Mouse (Mus musculus): ENCODE data around the gene Rad9b. TPM values are rescaled to one million over a fixed set of nuclear protein-coding genes. Genes with fewer than 3 reads are reported as not detected.
"Not testable (repeated sequence)": the region's sequence is repeated elsewhere in the genome, so short reads cannot be mapped to it uniquely, and the experiment has no call there.

Gene Rad9b
- polyA plus RNA-seq, 1 experiment, result 10.4 TPM

GRCm38 (mm10) chr5:122336554-122337294, 17.3 kb downstream of the Rad9b start:
- Histone ChIP-seq H3K4me1 (ENCODE audit: control insufficient read depth, insufficient read depth, low read length) (no peaks in the 10 kb centered on the region), H3K4me3 (ENCODE audit: insufficient read depth, low read length) (no peak overlapping the region), H3K27ac (ENCODE audit: insufficient read depth, low read length) (no peak overlapping the region)
- no peak for TF ChIP-seq CTCF (IDR thresholded peaks at IDR 0.05; ENCODE audit: extremely low read depth, insufficient read depth, low read length)
- TF ChIP-seq POLR2A (IDR thresholded peaks at IDR 0.05; ENCODE audit: extremely low read depth, insufficient read depth, low read length), result no peak

- no peaks in the 10 kb centered on the region for H3K4me1 ChIP-seq (ENCODE audit: control insufficient read depth, insufficient read depth, low read length)
- no peak overlapping the region for H3K27ac ChIP-seq (ENCODE audit: insufficient read depth, low read length)
- TF ChIP-seq CTCF (IDR thresholded peaks at IDR 0.05; ENCODE audit: extremely low read depth, insufficient read depth, low read length) (no peak), POLR2A (IDR thresholded peaks at IDR 0.05; ENCODE audit: extremely low read depth, insufficient read depth, low read length) (no peak)
- no peak overlapping the region for H3K4me3 ChIP-seq (ENCODE audit: insufficient read depth, low read length)
Measured at GRCm38 (mm10) chr5:122334682-122335081, 19.4 kb downstream of the Rad9b start.

DNA sequence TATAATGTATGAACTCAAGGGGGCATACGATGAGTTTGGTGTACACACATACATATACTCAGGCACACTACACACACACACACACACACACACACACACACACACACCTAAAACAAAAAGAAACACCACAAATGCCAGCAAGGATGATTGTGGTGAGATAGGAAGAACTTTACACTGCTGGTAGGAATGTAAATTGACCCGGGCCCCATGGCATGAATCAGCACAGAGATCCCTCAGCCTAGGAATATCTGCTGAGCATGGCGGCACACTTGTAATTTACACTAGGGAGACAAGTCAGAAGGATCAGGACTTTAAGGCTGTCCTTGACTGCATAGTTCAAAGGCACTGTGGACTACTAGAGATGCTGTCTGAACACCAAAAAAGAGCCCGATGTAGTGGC, 23.8 kb downstream of the Rad9b start:
- H3K27ac ChIP-seq (ENCODE audit: insufficient read depth, low read length), result no peak overlapping the region
- H3K4me1 ChIP-seq (ENCODE audit: control insufficient read depth, insufficient read depth, low read length), result peaks cover 12% of the 10 kb centered on the region
- TF ChIP-seq POLR2A (IDR thresholded peaks at IDR 0.05; ENCODE audit: extremely low read depth, insufficient read depth, low read length) (no peak), CTCF (IDR thresholded peaks at IDR 0.05; ENCODE audit: extremely low read depth, insufficient read depth, low read length) (no peak)
- H3K4me3 ChIP-seq (ENCODE audit: insufficient read depth, low read length), result no peak overlapping the region

DNA sequence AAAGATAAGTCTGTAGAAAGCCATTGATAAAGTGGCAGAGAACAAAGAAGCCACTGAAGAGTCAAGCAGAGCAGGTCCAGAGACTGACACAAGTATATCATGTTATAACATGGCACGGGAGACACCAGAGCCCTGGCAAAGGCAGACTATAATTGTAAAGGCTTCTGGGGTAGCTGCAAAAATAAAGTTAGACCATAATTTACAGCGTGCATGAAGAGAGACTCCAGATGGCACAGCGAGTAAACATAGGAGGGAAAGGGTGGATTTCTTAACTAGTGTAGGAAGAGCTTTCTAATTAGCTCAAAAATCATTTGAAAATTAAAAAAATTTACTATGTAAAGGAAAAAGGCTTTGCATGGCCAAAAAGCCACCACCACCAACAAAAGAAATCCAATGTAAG, 26.8 kb downstream of the Rad9b start:
- Histone ChIP-seq H3K27ac (ENCODE audit: insufficient read depth, low read length) (no peak overlapping the region), H3K4me3 (ENCODE audit: insufficient read depth, low read length) (no peak overlapping the region), H3K4me1 (ENCODE audit: control insufficient read depth, insufficient read depth, low read length) (peaks cover 16% of the 10 kb centered on the region)
- TF ChIP-seq CTCF (IDR thresholded peaks at IDR 0.05; ENCODE audit: extremely low read depth, insufficient read depth, low read length) (no peak), POLR2A (IDR thresholded peaks at IDR 0.05; ENCODE audit: extremely low read depth, insufficient read depth, low read length) (no peak)

GRCm38 (mm10) chr5:122325477-122325876, 28.6 kb downstream of the Rad9b start:
- TF ChIP-seq POLR2A (IDR thresholded peaks at IDR 0.05; ENCODE audit: extremely low read depth, insufficient read depth, low read length) (no peak), CTCF (IDR thresholded peaks at IDR 0.05; ENCODE audit: extremely low read depth, insufficient read depth, low read length) (no peak)
- Histone ChIP-seq H3K4me3 (ENCODE audit: insufficient read depth, low read length) (no peak overlapping the region), H3K27ac (ENCODE audit: insufficient read depth, low read length) (0 out of 2 replicates have a peak overlapping the region, but pooled peaks have one; percentile 22), H3K4me1 (ENCODE audit: control insufficient read depth, insufficient read depth, low read length) (peaks cover 16% of the 10 kb centered on the region)

GRCm38 (mm10) chr5:122324608-122325431, 29.2 kb downstream of the Rad9b start:
- no peak; the same call in 1 of the 2 replicates for TF ChIP-seq POLR2A (IDR thresholded peaks at IDR 0.05; ENCODE audit: extremely low read depth, insufficient read depth, low read length)
- 0 out of 2 replicates have a peak, but pooled peaks have one; percentile 11 for TF ChIP-seq CTCF (IDR thresholded peaks at IDR 0.05; ENCODE audit: extremely low read depth, insufficient read depth, low read length)
- Histone ChIP-seq H3K4me3 (ENCODE audit: insufficient read depth, low read length) (no peak overlapping the region), H3K4me1 (ENCODE audit: control insufficient read depth, insufficient read depth, low read length) (peaks cover 16% of the 10 kb centered on the region), H3K27ac (ENCODE audit: insufficient read depth, low read length) (peak overlapping the region; percentile 28; the same call in 1 of the 2 replicates)

DNA sequence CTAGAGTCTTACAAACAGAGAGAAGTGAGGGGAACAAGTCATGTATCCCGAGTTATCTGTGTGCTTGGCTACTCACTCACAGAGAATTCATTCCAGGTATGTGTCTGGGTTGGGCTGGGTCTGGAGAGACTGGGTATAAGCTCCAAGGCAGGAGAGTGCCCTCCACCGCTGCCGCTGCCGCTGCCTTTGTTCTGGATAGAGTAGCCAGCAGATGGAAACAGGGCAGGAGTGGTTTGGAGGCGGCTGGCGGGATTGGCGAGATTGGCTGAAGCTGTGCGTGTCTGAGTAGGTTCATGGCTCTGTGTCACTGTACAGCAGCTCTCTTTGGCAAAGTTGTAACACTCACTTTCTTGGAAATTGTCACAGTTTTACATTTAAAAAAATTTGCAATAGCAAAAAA, 30.5 kb downstream of the Rad9b start:
- no peak overlapping the region for H3K4me3 ChIP-seq (ENCODE audit: insufficient read depth, low read length)
- H3K4me1 ChIP-seq (ENCODE audit: control insufficient read depth, insufficient read depth, low read length), result peaks cover 16% of the 10 kb centered on the region
- no peak overlapping the region for H3K27ac ChIP-seq (ENCODE audit: insufficient read depth, low read length)
- TF ChIP-seq POLR2A (IDR thresholded peaks at IDR 0.05; ENCODE audit: extremely low read depth, insufficient read depth, low read length), result no peak
- no peak for TF ChIP-seq CTCF (IDR thresholded peaks at IDR 0.05; ENCODE audit: extremely low read depth, insufficient read depth, low read length)

GRCm38 (mm10) chr5:122320205-122320781, 33.7 kb downstream of the Rad9b start:
- Histone ChIP-seq H3K4me1 (ENCODE audit: control insufficient read depth, insufficient read depth, low read length) (peaks cover 4% of the 10 kb centered on the region), H3K4me3 (ENCODE audit: insufficient read depth, low read length) (no peak overlapping the region), H3K27ac (ENCODE audit: insufficient read depth, low read length) (peak overlapping the region; percentile 43)
- TF ChIP-seq POLR2A (IDR thresholded peaks at IDR 0.05; ENCODE audit: extremely low read depth, insufficient read depth, low read length) (no peak), CTCF (IDR thresholded peaks at IDR 0.05; ENCODE audit: extremely low read depth, insufficient read depth, low read length) (no peak)

GRCm38 (mm10) chr5:122319474-122320204, 34.4 kb downstream of the Rad9b start:
- peak overlapping the region; percentile 43 for H3K27ac ChIP-seq (ENCODE audit: insufficient read depth, low read length)

DNA sequence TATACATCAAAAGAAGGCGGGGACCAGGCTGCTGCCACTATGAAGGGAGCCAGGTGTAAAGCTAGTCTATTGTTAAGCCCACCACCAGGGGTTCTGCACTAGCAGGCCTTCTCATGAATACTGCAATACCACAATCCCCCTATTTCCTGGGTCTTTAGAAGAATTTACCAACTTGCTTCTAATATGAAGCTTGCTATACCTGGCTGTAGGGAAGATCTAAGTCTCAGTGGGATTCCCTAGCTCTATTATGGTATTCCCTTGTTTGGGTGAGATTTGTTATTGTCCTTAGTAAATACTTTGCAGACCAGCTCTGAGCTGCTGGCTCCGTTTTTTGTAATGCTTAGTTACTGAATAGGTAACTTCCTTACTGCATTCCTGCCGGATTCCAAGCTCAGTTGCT, 35.1 kb downstream of the Rad9b start:
- not testable (repeated sequence) for H3K27ac ChIP-seq (ENCODE audit: insufficient read depth, low read length); H3K4me1 ChIP-seq (ENCODE audit: control insufficient read depth, insufficient read depth, low read length); H3K4me3 ChIP-seq (ENCODE audit: insufficient read depth, low read length)

More at GRCm38 (mm10) chr5:122319474-122320204, 34.4 kb downstream of the Rad9b start:
- H3K4me3 ChIP-seq (ENCODE audit: insufficient read depth, low read length), result no peak overlapping the region
- H3K4me1 ChIP-seq (ENCODE audit: control insufficient read depth, insufficient read depth, low read length), result peaks cover 3% of the 10 kb centered on the region
- no peak for TF ChIP-seq POLR2A (IDR thresholded peaks at IDR 0.05; ENCODE audit: extremely low read depth, insufficient read depth, low read length)
- no peak for TF ChIP-seq CTCF (IDR thresholded peaks at IDR 0.05; ENCODE audit: extremely low read depth, insufficient read depth, low read length)
